Mouse (Mus musculus) CD4-positive, CD25-positive, alpha-beta regulatory T cell, adult 4 months (primary cell): ENCODE data around the gene Itsn1. TPM values are rescaled to one million over a fixed set of nuclear protein-coding genes. Genes with fewer than 3 reads are reported as not detected.
A peak's percentile ranks its signal among the peaks of the same experiment; 100 is the strongest.

Experiments
- ATAC-seq: one replicate; pipeline ENCODE4 v1.8.0; 2017
- polyA plus RNA-seq, 2 experiments: library from polyadenylated mRNA; unstranded; fragments of 100-300 nt; shearing (Covaris generic); gene quantifications; one replicate each; pipeline ENCODE4 v1.2.1; 2017

Itsn1 gene
- polyA plus RNA-seq, 2 experiments from 2014 or later, result 2.1 to 2.4 TPM

DNA sequence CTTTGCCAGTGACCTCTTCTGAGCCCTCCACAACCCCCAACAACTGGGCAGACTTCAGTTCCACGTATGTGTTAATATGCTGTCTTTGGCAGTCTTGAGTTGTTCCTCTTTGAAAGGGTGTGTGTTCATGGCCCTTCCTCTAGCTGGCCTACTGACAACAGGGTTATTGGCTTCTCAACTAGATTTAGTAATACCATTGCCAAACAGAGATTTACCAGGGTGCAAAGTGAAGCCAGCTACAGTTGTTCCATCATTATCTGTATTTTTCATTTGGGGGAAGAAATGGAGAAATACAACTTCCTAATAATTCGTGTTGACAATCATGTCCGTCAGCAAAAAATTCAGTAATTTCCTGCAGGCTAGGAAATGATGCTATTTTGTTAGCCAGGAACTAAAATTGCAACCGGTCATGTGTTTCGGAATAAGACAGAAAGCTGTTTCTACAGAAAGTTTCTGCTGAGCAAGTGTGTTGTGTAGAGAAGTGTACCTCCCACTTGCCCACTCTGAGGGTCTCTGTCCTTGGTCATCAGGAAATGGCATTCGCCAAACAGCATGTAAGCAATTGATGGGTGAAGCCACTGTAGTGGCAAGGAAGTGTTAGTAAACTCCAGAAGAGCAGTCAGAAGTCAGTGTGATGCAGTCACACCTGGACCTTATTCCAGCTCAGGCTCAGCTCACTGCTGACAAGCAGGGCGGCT is 120.0 kb downstream of the Itsn1 start:
- no peak for ATAC-seq

DNA sequence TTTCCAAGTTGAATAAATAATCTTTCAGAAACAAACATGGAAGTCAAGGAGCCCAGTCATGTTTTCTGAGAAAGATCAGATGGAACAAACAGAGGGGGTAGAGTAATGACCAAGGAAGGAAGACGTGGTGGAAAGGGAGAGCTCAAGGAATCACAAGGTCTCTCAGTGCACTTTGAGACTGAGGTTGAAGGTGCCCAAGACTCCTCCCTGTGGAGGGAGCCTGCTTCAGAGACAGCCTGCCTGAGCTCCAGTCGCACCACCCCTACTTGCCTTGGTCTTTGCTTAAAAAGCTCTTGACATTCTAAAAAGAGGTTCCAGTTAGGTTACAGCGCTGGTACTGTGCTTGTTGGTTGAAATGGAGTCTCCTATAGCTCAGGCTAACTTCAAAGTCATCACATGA is 121.1 kb downstream of the Itsn1 start:
- ATAC-seq, result no peak

- ATAC-seq, result no peak
These were observed 122.6 kb downstream of the Itsn1 start for GRCm38 (mm10) chr16:91851456-91852231.

DNA sequence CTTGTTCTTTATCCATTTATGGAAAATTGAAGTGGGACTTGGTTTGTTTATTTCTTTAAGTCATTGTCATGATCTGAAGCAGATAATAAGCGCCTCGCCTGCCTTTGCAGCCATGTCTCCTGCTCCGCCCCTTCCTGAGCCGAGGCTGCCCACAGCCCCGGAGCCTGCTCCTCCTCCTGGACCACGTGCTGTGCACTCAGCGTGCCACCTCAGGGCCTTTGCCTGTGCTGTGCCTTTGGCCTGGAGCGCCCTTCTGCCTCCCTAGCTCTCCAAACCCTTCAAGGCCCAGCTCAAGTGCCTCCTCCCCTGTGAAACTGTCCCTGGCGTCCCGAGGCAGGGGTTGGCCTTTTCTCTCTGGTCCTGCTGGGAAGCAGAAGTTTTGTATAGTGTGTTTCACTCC is 123.7 kb downstream of the Itsn1 start:
- ATAC-seq, result no peak

GRCm38 (mm10) chr16:91853223-91853622 is 124.1 kb downstream of the Itsn1 start:
- no peak for ATAC-seq

GRCm38 (mm10) chr16:91858695-91859094 is 129.6 kb downstream of the Itsn1 start:
- no peak for ATAC-seq

DNA sequence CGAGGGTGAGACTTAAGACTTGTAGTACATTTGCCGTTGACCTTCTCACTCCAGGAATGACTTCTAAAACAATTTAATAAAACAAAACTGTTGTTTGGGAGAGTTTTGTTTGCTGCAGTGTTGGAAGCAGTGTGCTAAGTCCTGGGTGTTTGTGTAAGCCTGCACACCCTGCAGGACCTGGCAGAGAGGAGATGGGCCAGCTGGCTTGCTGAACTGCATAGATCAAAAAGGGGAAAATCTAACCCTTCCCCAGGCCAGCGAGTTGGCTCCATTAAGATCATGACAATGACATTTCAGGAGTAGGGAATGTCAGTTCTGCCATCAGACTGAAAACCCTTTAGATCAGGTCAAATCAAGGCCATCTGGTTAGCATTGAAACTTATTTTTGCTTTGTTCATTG is 130.1 kb downstream of the Itsn1 start:
- ATAC-seq, result no peak

DNA sequence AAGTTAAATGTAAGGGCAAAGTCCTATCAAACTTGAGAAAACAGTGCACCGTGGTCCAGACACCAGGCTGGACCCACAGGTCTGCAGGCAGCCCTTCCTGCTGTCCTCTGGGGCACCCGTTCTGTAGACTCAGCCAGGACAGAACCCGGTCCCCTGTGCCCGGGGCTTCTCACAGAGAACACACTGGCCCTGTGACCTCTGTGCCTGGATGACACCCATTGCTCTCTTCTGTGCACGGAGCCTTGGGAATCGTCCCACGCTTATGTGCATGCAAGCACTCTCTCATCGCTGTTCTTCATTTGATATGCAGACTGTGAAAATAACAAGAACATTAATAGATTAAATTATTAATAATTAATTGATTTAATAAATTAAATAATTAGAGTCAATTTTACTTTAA is 130.9 kb downstream of the Itsn1 start:
- no peak for ATAC-seq

GRCm38 (mm10) chr16:91860471-91861125 is 131.5 kb downstream of the Itsn1 start:
- no peak for ATAC-seq

DNA sequence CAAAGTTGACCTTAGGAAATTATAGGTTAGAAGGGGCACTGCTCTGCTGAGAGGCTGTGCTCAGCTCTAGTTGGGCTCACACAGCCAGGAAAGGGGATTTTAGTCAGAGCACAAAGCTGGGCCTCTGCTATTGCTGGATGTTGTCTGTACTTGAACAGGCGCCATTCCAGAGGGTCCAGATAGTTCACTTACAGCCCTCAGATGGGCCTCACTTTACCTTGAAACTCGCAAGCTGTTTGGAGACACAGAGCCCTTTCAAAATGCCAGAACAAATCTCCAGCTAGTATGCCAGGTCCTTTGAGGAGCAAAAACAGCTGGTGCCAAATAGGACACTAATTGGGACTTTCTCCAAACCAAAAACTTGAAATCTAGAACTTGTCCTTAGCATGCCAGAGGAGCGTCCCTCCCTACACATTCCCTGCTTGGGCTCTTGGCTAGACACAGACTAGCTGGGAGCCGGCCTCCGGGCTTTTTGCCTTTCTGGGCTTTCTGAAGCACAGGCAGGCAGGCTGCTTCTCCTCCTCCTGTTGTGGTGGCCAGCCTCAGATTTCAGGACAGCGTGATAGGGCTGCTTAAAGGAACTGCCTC is 132.8 kb downstream of the Itsn1 start:
- ATAC-seq, result no peak

- no peak for ATAC-seq
These were observed 133.8 kb downstream of the Itsn1 start for GRCm38 (mm10) chr16:91862836-91863235.

- ATAC-seq, result no peak
These were observed 135.7 kb downstream of the Itsn1 start for GRCm38 (mm10) chr16:91864646-91865332.

DNA sequence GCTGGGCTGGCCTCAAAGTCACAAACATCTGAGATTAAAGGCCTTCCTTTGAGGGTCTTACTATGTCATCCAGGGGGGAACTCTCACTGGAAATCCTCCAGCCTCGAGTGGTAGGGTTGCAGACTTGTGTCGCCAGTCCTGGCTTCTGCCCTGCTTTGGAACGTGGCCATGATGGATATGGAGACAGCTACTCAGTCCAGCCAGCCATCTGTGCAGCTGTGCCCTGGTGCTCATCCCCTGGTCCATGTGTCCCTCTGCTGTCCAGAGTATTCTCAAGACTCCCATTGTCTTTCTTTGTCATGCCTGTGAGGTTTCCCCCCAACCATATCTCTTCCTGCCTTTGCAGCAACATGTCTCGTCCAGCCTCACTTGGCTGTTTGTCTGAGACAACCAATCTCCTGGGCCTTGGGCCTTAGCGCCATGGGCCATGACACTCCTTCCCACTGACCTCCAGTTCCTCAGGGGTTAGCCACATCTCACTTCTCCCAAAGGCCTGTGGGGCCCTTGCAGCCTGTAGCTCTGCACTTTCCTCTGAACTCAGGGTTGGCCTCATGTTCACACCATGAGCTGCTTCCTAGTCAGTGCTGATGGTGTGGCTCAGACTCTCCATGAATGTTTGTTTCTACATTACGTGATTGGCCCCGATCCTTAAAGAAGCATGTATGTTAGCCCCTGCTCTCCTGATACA is 136.6 kb downstream of the Itsn1 start:
- no peak for ATAC-seq

DNA sequence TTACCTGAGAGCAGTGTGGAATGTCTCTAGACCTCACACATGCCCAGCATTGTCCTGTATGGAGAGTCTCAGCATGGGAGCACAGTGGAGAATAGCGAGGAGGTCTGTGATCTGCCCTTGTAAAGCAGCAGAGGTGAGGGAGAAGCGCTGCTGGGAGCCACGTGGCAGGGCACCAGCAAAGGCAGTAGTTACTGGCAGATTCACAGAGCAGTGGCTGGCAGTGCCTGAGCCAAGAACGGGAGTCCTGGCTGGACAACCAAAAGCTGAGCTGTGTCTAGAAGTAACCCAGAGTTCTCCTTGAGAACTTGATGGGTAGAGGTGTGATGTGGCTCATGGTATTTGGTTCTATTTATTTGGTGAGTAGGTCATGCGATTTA is 137.2 kb downstream of the Itsn1 start:
- no peak for ATAC-seq

- no peak for ATAC-seq
These were observed 138.6 kb downstream of the Itsn1 start for GRCm38 (mm10) chr16:91867672-91868071.

- ATAC-seq, result peak; percentile 81
These were observed 140.1 kb downstream of the Itsn1 start for GRCm38 (mm10) chr16:91868943-91869911.

DNA sequence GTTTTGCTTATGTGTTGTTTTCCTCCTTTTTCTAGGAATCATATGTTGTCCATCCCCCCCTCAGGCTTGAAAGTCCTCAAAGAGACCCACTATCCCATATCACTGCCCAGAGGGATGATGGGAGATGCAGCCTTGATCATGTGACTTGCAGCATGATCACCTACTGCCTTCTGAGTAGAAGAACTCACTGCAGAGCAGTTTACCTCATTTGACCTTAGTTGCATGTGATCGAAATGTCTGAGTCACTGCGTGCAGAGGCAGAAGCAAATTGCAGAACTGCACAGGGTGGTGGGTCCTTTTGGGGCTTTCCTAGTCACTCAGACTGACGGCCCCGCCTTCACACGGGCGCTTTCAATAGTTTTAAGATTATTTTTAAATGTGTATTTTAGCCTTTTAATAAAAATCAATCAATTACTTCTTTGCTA is 141.1 kb downstream of the Itsn1 start:
- ATAC-seq, result peak; percentile 62

GRCm38 (mm10) chr16:91871188-91871587 is 142.1 kb downstream of the Itsn1 start:
- no peak for ATAC-seq

- no peak for ATAC-seq
These were observed 144.6 kb downstream of the Itsn1 start for GRCm38 (mm10) chr16:91873695-91874094.

GRCm38 (mm10) chr16:91875567-91876344 is 146.7 kb downstream of the Itsn1 start:
- no peak for ATAC-seq
